Mouse (Mus musculus) spleen, adult 12 weeks (tissue): ENCODE data around the gene Gm48552.

ENCODE experiments used
- DNase-seq: peaks from one replicate; pipeline ENCODE4 v3.0.0; 2022; ENCODE audit warnings: low spot score

The Gm48552 gene

DNA sequence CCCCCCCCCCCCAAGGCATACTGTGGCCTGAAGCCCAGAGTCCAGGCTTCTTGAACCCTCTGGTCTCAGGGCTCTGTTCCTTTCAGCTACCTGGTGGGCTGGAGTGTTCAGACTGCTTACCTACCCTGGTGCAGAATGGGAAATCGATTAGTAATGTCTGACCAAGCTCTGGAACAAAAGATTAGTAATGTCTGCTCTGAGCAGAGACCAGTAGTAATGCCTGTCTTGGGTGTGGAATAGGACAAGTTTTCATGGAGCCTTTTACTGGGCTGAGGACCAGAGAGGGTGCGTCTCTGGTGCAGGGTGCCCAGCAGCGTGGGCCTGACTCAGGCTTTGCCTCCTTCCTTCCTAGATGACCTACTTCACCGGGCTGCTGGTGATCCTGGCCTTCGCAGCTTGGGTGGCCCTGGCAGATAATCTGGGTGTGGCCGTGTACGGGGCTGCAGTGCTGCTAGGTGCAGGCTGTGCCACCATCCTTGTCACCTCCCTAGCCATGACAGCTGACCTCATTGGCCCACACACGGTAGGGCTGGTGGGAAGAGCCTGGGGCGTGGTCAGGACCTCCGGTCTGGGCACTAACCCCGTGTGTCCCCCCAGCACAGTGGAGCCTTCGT is 26.4 kb upstream of the Gm48552 start:
- DNase-seq = peak; percentile 70

DNA sequence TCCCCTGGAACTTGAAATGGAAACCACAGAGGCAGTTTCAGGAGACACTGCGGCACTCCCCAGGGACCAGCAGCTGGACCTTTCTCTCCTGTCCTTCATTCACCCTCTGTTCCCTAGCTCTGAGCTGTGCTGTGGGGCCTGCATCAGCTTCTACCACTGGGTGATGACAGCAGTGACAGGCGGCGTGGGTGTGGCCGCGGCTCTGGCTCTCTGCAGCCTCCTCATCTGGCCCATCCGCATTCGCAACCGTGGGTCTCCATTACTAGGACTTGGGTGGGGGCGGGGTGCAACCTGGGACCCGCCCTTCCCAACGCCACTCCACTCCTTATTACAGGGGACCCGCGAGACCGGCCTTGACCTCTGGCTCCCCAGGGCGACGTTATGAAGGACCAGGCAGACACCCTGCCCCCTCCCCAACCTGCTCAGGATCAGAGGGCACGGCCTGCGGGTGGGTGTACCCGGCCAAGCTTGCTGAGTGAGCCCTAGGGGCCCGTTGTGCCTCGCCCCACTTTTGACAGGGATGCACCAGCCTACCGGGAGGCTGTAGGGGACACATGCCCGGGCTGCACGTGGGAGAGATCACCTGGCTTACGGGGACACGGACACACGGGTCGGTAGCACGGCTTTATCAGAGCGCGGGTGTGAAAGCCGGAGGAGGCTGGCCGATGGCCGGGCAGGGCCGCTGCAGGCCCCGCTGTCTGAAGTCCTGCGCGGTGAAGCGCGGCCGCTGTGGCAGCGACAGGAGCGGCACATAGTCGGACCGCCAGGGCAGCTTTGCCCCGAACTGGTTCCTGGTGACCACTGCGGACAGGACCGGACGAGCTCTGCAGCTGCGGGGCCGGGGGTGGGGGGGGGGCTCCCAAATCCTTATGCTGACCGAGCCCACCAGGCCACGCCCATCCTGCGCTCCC is 25.1 kb upstream of the Gm48552 start:
- DNase-seq = no peak

DNA sequence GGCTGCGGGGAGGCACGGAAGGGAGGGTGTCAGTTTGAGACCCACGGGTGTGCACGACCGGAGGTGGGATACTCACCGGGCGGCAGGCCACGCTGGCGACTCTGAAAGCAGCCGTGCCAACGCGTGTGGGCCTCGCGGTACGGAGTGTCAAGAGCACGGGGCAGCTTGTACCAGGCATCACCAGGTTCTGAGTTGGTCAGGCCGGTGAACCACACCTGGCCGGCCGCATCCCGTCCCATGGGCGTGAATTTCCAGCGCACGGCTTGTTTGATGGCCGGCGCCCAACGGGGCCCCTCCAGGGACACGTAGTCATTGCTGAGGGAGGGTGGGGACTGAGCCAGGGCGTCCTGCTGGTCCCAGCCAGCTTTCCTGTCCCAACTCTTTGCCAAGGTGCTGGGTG is 24.1 kb upstream of the Gm48552 start:
- DNase-seq = no peak

DNA sequence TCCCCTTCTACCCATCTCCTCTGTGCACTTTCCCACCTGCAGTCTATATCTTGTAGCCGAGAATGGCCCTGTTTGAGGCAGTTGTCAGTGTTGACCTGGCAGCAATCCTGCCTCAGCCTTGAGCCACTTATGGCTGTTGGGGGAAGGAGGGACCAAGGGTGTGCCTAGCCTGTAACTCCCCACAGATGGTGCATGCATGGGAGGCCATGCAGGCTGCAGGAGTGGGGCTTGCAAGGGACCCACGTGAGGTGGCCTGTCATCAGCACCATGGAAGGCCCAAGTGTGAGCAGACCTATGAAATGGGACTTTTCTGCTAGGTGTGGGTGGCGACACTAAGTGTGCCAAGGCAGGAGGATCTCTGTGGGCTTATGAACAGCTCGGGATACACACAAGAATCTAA is 23.7 kb upstream of the Gm48552 start:
- DNase-seq = no peak

DNA sequence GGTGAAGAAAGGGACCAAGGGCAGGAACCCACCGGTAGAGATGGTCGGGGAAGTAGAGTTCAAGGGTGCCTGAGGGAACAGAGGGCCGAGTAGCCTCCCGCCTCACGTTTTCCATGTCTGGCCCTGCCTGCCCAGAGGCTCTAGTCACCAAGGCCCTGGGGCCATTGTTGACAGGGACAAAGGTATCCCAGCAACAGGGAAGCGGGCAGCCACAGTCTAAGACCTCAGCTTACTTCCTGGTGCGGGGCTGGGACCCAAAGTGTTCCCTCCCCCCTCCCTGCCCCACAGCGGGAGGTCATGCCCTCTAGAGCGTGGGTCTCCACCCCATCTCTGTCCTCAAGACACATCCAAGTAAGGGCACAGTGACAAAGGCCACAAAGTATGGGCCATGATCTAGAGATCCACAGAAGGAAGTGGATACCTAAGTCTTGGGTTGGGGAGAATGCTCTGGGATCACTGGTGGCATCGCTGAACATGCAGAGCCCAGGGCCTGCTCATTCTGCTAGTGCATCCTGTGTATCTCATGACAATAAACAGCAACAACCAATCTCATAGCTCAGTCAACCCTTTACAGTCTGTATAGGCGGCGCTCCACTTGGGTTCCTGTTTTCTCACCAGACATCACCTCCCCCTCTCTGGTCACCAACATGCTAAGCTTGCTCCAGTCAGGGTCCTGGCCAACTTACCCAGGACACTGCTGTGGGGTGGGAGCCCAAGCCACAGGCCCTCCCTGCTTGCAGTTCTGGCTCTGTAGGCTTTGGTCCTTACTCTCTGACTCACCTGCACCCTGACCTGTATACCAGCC is 22.9 kb upstream of the Gm48552 start, which contains the start of gene 4930404N11Rik:
Gene 4930404N11Rik, minus strand, starts transcription at position 145 of the 805 bp plus-strand sequence.
- DNase-seq = no peak

DNA sequence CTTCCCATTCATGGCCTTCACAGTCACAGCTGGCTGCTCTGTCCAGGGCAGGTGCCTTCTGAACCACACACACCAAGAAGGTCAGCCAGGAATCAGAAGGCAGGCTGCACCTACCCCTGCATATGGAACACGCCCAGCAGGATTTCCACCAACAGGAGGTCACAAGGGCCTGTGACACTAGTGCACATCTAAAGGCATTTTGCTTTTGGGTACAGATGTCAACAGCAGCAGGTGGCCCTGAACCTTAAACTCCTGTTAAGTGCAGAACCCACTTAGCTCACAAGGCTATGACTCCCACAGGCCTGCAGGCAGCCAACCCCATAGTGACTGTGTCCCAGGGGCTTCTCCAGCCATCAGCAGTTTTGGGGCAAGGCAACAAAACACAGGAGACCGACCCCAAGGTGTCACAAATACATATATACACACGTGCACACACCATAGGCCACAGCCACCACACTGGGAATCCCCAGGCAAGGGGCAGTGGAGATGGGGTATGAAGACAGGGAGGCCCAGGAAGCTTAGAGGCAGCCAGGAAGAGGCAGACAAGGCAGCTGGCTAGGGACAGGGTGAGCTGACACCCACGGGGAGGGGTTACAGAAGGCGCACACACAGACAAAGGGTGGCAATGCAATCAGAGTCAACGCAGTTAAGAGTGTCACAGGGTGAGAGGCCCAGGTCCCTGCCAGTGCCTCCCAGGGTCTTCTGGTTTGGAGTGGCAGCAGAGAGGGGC is 22.2 kb upstream of the Gm48552 start:
- no peak for DNase-seq

DNA sequence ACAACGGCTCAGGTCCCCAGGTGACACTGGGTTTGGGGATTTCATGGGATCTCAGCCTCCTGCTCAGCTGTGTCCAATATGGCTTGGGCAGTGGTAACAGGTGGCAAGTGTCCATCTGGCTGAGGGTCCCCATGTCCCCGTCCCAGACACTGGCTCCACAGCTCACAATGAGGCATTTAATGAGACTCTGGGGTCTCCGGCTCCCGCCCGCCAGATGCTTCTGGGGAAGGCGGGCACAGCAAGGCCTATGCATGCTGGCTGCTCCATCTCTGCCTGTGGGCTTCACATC is 21.7 kb upstream of the Gm48552 start:
- no peak for DNase-seq

DNA sequence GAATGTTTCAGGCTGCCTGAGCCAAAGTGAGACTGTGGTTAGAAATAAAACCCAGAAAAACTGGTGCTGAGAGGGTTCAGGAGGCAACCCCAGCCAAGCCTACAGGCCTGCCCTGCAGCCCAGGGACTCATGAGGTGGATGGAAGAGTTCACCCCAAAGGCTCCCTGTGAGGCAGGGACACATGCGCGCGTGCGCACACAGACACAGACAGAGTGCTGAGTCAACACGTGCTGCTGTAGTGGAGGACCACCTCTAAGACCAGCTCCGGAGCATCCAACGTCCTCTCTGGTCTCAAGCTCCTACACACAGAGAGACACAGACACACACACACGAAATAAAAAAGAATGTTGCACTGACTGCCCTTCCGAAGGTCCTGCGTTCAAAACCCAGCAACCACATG is 13.5 kb upstream of the Gm48552 start:
- no peak for DNase-seq

DNA sequence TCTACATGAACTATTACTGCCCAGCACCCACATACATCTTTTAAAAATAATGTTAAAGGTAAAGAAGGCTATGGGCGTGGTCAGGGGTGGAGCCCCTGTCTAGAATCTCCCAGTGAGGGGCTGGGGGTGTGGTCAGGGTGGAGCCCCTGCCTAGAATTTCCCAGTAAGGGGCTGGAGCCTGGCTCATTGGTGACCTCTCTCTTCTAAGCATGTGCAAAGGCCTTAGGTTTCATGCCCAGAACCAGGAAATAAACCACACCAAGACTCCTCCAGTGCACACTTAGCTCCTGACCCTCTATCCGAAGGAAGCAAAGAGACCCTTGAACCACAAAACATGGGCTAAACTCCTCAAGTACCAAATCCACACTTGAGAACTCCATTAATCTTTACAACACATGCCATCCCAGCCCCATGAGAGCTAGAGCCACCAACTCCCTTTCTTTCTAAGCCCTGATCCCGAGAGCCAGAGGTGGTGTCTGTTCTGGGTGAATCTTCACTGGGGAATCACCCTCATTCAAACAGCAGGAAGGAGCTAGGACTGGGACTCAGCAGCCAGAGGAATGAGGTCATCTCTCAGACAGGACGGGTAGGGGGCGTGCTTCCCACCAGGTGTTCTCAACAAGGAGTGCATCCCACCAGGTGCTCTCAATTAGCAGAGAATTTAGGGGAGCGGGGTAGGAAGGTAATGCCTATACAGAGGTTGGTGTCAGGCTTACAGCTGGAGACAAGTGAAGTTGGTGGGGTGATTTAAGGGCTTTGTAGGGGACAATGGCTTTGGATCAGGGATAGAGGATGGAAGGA is 12.0 kb upstream of the Gm48552 start:
- no peak for DNase-seq

DNA sequence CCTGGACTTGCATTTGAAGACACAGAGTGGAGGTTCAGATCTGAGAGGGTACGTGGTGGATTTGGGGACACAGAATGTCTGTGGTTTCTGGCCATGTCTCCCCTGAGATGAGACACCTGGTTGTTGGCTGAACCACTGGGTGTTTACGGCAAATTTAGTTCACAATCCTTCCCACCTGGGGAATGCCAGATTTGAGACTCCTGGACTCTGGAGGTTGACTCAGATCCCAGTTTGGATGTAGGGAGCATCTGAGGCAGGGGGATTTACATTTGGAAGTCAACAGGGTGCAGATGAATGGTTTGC is 11.5 kb upstream of the Gm48552 start:
- DNase-seq = no peak

DNA sequence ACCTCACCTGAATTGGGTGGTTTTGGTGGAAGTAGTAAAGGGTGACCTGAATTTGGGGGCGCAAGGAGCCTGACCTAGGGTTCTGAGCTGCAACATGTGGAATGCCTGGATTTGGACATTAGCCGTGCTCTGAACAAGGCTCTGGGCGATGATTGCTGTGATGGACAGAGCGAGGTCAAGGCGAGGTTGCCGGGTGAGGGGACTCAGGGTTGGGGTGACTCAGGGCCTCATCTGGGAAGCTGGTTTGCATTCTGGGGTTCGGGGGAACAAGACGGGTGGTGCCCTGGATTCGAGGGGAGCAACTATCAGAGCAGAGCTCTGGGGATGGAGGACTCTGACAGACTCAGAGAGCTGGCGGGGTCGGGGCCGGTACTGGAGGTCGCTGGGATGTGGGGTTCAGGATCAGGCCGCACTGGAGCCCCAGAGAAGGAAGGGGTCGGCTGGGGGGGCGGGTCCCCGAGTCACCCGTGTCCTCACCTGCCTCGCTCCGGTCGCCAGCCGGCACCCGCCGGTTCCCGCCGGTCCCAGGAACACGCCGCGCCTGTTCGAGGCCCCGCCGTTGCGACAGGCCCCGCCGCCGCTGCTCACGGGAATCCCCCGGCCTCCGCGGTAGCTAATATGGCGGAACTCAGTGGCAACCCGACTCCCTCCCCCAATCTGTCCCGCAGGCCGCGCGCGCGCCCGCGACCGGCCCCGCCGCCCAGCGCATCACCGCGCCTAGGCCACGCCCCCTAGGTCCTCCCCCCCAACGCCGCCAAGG is 10.8 kb upstream of the Gm48552 start, which contains the start of gene Fzr1:
Gene Fzr1, minus strand, starts transcription at position 724 of the 760 bp plus-strand sequence.
- DNase-seq = no peak

DNA sequence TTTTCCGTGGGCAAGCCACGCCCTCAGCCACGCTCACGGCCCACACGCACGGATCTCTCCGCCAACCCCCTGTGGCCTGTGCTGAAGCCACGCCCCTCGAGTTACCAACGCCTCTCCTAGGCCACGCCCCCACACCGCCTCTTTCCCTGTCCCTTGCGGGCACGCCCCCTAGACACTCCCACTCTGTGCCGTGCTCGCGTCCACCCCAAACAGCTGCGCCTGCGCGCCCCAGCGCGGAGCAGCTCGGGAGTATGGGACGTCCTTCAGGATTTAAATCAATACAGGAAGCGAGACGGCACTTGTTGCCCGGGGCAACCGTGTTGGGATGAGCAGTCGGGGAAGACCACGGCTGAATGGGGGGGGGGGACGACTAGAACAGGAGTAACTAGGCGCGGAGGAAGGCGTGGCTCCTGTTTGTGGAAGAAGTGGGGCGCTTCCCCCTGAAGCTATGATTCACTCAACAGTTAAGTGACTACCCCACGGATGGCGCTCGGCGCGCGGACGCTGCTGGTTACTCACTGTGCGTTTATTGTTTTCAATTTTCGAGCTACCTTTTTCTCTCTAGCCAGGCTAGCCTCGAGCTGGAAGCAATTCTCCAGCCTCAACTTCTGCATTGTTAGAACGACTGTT is 10.1 kb upstream of the Gm48552 start:
- peak; percentile 100 for DNase-seq

DNA sequence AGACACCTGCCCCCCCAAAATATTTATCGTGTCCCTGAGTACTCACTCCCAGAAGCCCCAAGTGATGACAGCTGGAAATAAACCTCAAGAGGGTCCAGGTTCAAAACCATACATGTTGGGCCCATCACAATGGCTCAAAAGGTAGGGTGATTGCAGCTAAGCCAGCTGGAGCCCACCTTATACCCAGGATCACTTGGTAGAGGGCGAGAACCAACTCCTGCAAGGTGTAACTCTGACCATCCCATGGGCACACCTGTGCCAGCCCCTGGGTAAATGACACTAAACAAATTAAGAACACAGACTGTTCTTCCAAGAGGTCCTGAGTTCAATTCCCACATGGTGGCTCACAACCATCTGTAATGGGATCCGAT is 9.6 kb upstream of the Gm48552 start:
- DNase-seq = no peak

DNA sequence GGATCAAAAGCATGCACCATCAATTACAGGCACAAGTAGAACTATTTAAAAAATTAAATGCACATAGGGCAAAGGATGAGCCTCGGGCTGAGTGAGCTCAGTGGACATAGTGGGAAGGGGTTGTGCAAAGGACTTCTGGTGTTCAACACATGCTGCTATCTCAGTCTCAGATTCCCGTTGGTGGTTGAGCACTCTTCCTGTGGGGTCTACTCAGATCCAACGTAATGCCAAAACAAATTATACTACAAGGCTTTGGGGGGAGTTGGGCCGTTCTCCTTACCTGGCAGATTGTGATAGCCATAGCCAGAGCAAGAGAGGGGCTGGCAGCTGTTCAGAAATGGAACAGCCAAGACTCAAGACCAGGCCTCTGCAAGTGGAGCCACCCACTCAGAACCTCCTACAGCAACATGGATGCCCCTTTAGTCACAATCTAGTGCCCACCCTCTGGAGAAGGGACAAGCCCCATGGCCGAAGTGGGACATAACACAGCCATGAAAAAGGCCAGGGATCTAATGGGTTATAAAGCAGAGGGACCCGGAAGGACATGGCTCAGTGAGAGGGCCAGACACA is 8.9 kb upstream of the Gm48552 start:
- DNase-seq = no peak

DNA sequence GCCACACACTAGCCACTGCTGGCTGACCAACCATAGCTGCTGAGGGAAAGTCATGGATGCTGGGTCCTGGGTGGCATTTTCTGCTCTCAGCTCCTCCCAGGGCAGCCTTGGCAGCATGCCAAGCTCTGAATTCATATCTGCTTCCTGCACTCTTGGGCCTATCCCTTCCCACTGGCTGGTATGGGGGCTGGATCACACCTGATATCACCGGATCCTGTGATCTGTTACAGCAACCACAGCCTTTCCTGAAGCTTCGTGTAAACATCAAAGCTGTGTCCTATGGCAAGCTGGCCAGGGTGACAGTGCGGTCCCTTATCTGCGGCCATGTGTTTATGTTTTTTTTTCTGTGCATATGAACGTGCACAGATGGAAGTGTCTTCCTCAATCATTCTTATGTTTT is 6.8 kb upstream of the Gm48552 start:
- DNase-seq = peak; percentile 90

DNA sequence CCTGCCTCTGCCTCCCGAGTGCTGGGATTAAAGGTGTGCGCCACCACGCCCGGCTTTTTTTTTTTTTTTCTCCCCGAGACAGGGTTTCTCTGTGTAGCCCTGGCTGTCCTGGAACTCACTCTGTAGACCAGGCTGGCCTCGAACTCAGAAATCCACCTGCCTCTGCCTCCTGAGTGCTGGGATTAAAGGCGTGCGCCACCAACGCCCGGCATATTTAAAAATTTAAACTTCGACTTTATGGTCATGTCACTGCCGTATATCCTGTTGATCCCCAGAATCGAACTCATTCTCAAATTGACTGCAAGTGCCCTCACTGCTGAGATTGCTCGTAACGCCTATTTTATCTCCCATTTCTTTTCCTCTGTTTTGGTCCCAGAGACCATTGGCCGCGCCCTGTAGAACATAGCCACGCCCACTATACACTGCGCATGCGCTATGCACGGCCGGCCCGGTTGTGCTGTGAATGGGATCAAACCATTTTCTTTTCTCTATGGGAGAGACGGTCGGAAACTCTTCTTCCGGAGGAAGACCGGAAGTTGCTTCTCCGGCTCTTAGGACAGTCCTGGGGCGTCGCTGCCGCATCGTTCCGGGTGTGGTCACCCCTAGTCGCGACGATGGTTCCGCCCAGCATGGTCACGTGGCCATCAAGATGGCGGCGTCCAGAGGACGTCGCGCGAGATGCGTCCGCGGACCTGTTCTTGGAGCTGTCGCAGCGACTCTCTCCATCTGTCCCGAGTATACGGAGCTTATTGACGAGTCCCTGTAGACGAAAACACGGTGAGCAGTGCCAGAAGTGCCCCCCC is 4.8 kb upstream of the Gm48552 start, which contains the start of the genes Dohh and Gm48551:
Gene Dohh, plus strand, starts transcription at position 627 of the 803 bp plus-strand sequence.
Gene Gm48551, plus strand, starts transcription at position 665 of the 803 bp plus-strand sequence.
- DNase-seq = peak; percentile 99

DNA sequence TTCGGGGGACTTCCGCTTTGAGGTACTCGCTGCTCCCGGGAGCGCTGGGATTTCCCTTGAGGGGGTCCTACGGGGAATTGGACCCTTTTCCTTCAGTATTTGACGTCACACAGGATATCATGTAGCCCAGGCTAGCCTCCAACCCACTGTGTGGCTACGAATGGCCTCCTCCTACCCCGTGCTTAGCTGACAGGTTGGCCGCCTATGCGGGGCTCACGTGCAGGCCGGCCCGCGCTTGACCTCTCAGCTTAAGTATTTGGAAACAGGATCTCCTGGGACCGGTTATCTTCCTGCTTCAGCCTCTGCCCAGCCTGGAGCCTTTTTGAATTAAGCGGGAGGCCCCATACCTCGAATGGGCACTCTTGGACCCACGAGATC is 4.2 kb upstream of the Gm48552 start:
- DNase-seq = no peak

DNA sequence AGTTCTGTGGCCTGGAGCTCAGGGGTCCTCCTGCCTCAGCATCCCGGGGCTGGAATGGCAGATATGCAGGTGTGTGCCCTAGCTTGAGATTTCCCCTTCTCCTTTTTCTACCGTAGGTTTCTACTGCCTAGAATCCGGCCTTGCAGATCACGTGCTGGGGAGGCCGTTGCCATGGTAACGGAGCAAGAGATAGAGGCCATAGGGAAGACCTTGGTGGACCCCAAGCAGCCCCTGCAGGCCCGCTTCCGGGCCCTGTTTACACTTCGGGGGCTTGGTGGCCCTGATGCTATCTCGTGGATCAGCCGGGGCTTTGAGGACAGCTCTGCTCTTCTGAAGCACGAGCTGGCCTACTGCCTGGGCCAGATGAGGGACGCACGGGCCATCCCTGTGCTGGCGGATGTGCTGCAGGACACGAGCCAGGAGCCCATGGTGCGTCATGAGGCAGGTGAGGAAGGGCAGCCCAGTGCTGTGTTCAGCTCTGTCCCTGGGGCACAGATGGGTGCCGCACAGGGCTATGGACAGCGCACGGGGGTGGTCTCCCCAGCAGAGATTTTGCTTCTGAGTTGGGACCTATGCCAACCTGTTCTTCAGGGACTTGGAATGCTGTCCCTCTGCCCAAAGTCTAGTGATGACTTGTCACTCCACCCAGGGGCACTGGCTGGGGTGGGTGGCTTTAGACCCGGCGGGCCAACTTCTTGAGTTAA is 3.0 kb upstream of the Gm48552 start:
- DNase-seq = no peak
